ENCODE assay signal across 8 mouse cellular contexts in the genomic region with DNA sequence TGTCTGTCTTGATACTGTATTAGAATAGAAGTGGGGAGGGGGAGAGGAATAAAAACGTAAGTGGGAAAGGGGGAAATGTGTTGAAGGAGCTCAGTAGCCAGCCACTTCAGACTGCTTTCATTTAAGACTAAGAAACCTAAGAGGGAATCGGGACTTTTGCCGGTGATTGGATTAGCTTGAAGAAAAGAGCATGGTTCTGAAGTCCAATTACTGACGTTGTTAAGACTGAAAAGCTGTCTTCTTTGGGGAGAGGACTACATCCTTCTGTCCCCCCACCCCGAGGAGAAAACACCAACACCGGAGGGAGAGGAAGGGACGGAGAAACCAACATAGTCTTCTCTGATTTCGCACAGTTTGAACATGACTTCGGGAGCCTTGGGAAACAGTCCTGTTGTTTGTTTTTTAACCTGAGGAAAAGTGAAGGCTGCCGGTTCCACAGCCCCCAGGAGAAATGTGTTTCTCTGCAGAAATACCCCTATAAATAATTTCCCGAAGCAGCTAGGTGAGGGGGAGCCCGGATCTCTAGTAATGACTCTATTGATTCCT. TPM values are rescaled to one million over a fixed set of nuclear protein-coding genes. Genes with fewer than 3 reads are reported as not detected.
DNase-seq lines count a peak whose midpoint lies in the region; ATAC-seq lines count a peak whose summit lies in the region.

No protein-coding gene starts in this region.

- no peak for ATAC-seq in embryonic facial prominence, embryonic 15.5 days (ENCODE audit: insufficient number of reproducible peaks, low FRiP score, low TSS enrichment, low read depth)
- ATAC-seq in intestine, embryonic 15.5 days = no peak
- no peak for ATAC-seq in activated CD4-positive, CD25-positive, alpha-beta regulatory T cell, adult 4 months

- peak overlapping the region; percentile 68 for H3K27ac ChIP-seq in embryonic facial prominence, embryonic 15.5 days (replicated peaks)
- peak overlapping the region; percentile 62; the same call in 1 of the 2 replicates for H3K27ac ChIP-seq in intestine, embryonic 15.5 days

- H3K4me2 ChIP-seq in embryonic facial prominence, embryonic 15.5 days (replicated peaks) = peak overlapping the region; percentile 89
- H3K4me2 ChIP-seq in intestine, embryonic 15.5 days (replicated peaks) = peak overlapping the region; percentile 91

- H3K36me3 ChIP-seq in embryonic facial prominence, embryonic 15.5 days = no peaks in the 10 kb centered on the region
- no peaks in the 10 kb centered on the region for H3K36me3 ChIP-seq in intestine, embryonic 15.5 days

- H3K9me3 ChIP-seq in embryonic facial prominence, embryonic 15.5 days (replicated peaks) = no peaks in the 10 kb centered on the region
- no peaks in the 10 kb centered on the region for H3K9me3 ChIP-seq in intestine, embryonic 15.5 days

- no peaks in the 10 kb centered on the region for H3K27me3 ChIP-seq in embryonic facial prominence, embryonic 15.5 days
- no peaks in the 10 kb centered on the region for H3K27me3 ChIP-seq in intestine, embryonic 15.5 days (replicated peaks)

- peaks cover 47% of the 10 kb centered on the region for H3K4me1 ChIP-seq in embryonic facial prominence, embryonic 15.5 days
- H3K4me1 ChIP-seq in intestine, embryonic 15.5 days (replicated peaks) = peaks cover 37% of the 10 kb centered on the region

- H3K4me3 ChIP-seq in embryonic facial prominence, embryonic 15.5 days (replicated peaks) = peak overlapping the region; percentile 55
- H3K4me3 ChIP-seq in intestine, embryonic 15.5 days (replicated peaks) = peak overlapping the region; percentile 49

- DNase-seq in heart, adult 11 months = peak; percentile 88
- no peak for DNase-seq in heart, adult 9 months (ENCODE audit: low spot score in 2 of 2)
- DNase-seq in CD4-positive helper T cell, adult 2 months (ENCODE audit: low read depth, low spot score) = peak; percentile 38
- DNase-seq in neural tube, embryonic 10.5 days (ENCODE audit: extremely low spot score, low spot score) = peak; percentile 47
- no peak for DNase-seq in left cerebral cortex, adult 11 months (ENCODE audit: low spot score)

- peak overlapping the region; percentile 35 for H3K9ac ChIP-seq in embryonic facial prominence, embryonic 15.5 days
- peak overlapping the region; percentile 57 for H3K9ac ChIP-seq in intestine, embryonic 15.5 days

- 0% methylated on average over 12 of the region's 12 CpGs for WGBS in embryonic facial prominence, embryonic 15.5 days
- WGBS in intestine, embryonic 15.5 days = 0% methylated on average over 12 of the region's 12 CpGs

RNA-seq across cellular contexts. Expression of gene Maml2, which starts 0.6 kb away (rescaled TPM):
- 11.7 and 12.5 TPM in 2 replicates for polyA plus RNA-seq in embryonic facial prominence, embryonic 15.5 days (2015; fragmentation: Nextera tagmentation; extraction: Ambion mirVana)
- 5.7 and 6.2 TPM in 2 replicates for polyA plus RNA-seq in intestine, embryonic 15.5 days (2015; fragmentation: Nextera tagmentation; extraction: Ambion mirVana)
- polyA plus RNA-seq in activated CD4-positive, CD25-positive, alpha-beta regulatory T cell, adult 4 months (2017; shearing (Covaris generic)) = 10 to 100 TPM; 32.0 to 36.8 TPM

RNA-seq across cellular contexts. Expression of gene Ccdc82, which starts 50.4 kb away (rescaled TPM):
- polyA plus RNA-seq in embryonic facial prominence, embryonic 15.5 days (2015; fragmentation: Nextera tagmentation; extraction: Ambion mirVana) = 7.1 and 8.3 TPM in 2 replicates
- polyA plus RNA-seq in intestine, embryonic 15.5 days (2015; fragmentation: Nextera tagmentation; extraction: Ambion mirVana) = 7.5 TPM in 2 replicates
- 10 to 100 TPM; 37.6 to 38.1 TPM for polyA plus RNA-seq in activated CD4-positive, CD25-positive, alpha-beta regulatory T cell, adult 4 months (2017; shearing (Covaris generic))

RNA-seq across cellular contexts. Expression of gene Jrkl, which starts 51.6 kb away (rescaled TPM):
- 9.4 and 9.6 TPM in 2 replicates for polyA plus RNA-seq in embryonic facial prominence, embryonic 15.5 days (2015; fragmentation: Nextera tagmentation; extraction: Ambion mirVana)
- 7.0 and 8.2 TPM in 2 replicates for polyA plus RNA-seq in intestine, embryonic 15.5 days (2015; fragmentation: Nextera tagmentation; extraction: Ambion mirVana)
- 1 to 10 TPM; 3.5 to 4.0 TPM for polyA plus RNA-seq in activated CD4-positive, CD25-positive, alpha-beta regulatory T cell, adult 4 months (2017; shearing (Covaris generic))

Comparison
In these comparisons a context has a peak if more than half of its experiments do, and no peak if none do; other contexts are left out.
1. DNase-seq: peak in heart, adult 11 months (single experiment), CD4-positive helper T cell, adult 2 months (single experiment) and neural tube, embryonic 10.5 days (single experiment); none in heart, adult 9 months (0 of 2) and left cerebral cortex, adult 11 months (single experiment).